ENCODE assay signal across 19 mouse cellular contexts in genomic region chr1:168312710-168313447, GRCm38 (mm10).
DNase-seq lines count a peak whose midpoint lies in the region; ATAC-seq and TF ChIP-seq lines count a peak whose summit lies in the region.
"Had no signal": no experiment of that assay in that cellular context is flagged by ENCODE, and none has a peak within 500 bp of the region (broad histone marks: within the 10 kb centered on the region; RNA-seq: fewer than 3 reads in every experiment).

No protein-coding gene starts in this region.

- no peaks in the 10 kb centered on the region for H3K27me3 ChIP-seq in heart, embryonic 11.5 days (ENCODE audit: control insufficient read depth, insufficient read depth, low read length)
- no peaks in the 10 kb centered on the region for H3K27me3 ChIP-seq in MEL (ENCODE audit: control insufficient read depth in 1 of 2, insufficient read depth in 2 of 2, low read length in 2 of 2)
- H3K27me3 ChIP-seq in intestine, embryonic 16.5 days (replicated peaks; ENCODE audit: control insufficient read depth, insufficient read depth, low read length), result no peaks in the 10 kb centered on the region
- H3K27me3 ChIP-seq in liver, postnatal 0 days (ENCODE audit: insufficient read depth, low read length), result no peaks in the 10 kb centered on the region
- H3K27me3 ChIP-seq in hindbrain, embryonic 10.5 days (ENCODE audit: insufficient read depth, poor library complexity, severe bottlenecking), result no peaks in the 10 kb centered on the region
- H3K27me3 ChIP-seq: forebrain, embryonic 15.5 days; hindbrain, embryonic 13.5 days had no signal

- TF ChIP-seq RAD21 in MEL (IDR thresholded peaks at IDR 0.05; ENCODE audit: low read depth, low read length), result no peak

- peak; percentile 86 for ATAC-seq in heart, embryonic 11.5 days (replicated peaks; ENCODE audit: insufficient number of reproducible peaks, low FRiP score, low TSS enrichment)
- ATAC-seq in intestine, embryonic 16.5 days, result peak; percentile 81
- peak; percentile 93 for ATAC-seq in liver, postnatal 0 days
- ATAC-seq: forebrain, embryonic 15.5 days had no signal

- H3K9me3 ChIP-seq in heart, embryonic 11.5 days (replicated peaks; ENCODE audit: control insufficient read depth, low read length), result no peaks in the 10 kb centered on the region
- no peaks in the 10 kb centered on the region for H3K9me3 ChIP-seq in MEL (replicated peaks; ENCODE audit: insufficient read depth, low read length)
- H3K9me3 ChIP-seq in intestine, embryonic 16.5 days (ENCODE audit: control insufficient read depth, low read length), result no peaks in the 10 kb centered on the region
- no peaks in the 10 kb centered on the region for H3K9me3 ChIP-seq in liver, postnatal 0 days (ENCODE audit: low read length)
- no peaks in the 10 kb centered on the region for H3K9me3 ChIP-seq in hindbrain, embryonic 10.5 days
- H3K9me3 ChIP-seq: forebrain, embryonic 15.5 days; hindbrain, embryonic 13.5 days; limb, embryonic 10.5 days had no signal

- no peak for DNase-seq in heart, postnatal 14 days
- DNase-seq in MEL (ENCODE audit: low read depth, low spot score) (no peak), adipocyte (ENCODE audit: low spot score) (no peak)
- DNase-seq in liver, postnatal 0 days, result no peak
- no peak for DNase-seq in hindbrain, embryonic 10.5 days (ENCODE audit: low spot score)
- DNase-seq in lung, postnatal 36 days, result no peak
- DNase-seq: cerebellum, adult 11 months; cerebellum, postnatal 36 days; lung, embryonic 14.5 days; thymus, postnatal 25 days had no signal

- H3K4me3 ChIP-seq in heart, embryonic 11.5 days (ENCODE audit: low read depth, low read length), result no peak overlapping the region
- H3K4me3 ChIP-seq in MEL (ENCODE audit: control insufficient read depth in 1 of 2, insufficient read depth in 1 of 2, low read depth in 2 of 2, low read length in 2 of 2), result no peak overlapping the region
- no peak overlapping the region for H3K4me3 ChIP-seq in intestine, embryonic 16.5 days (ENCODE audit: low read length)
- no peak overlapping the region for H3K4me3 ChIP-seq in liver, postnatal 0 days (ENCODE audit: low read depth, low read length)
- H3K4me3 ChIP-seq in hindbrain, embryonic 10.5 days, result no peak overlapping the region
- H3K4me3 ChIP-seq: forebrain, embryonic 15.5 days; hindbrain, embryonic 13.5 days; layer of hippocampus, adult 2 months; left cerebral cortex, adult 2 months; limb, embryonic 10.5 days had no signal

- 63% methylated on average over 7 of the region's 7 CpGs for WGBS in heart, embryonic 11.5 days (ENCODE audit: insufficient replicate concordance)
- 86% methylated on average over 7 of the region's 7 CpGs for WGBS in intestine, embryonic 16.5 days
- WGBS in liver, postnatal 0 days (ENCODE audit: insufficient replicate concordance), result 69% methylated on average over 7 of the region's 7 CpGs
- 90% methylated on average over 7 of the region's 7 CpGs for WGBS in hindbrain, embryonic 10.5 days

- H3K4me2 ChIP-seq in heart, embryonic 11.5 days, result no peak overlapping the region
- H3K4me2 ChIP-seq in intestine, embryonic 16.5 days (ENCODE audit: low read depth, low read length), result no peak overlapping the region
- H3K4me2 ChIP-seq in liver, postnatal 0 days (ENCODE audit: low read depth, low read length), result peak overlapping the region; percentile 49
- H3K4me2 ChIP-seq: forebrain, embryonic 15.5 days; hindbrain, embryonic 13.5 days; lung, embryonic 14.5 days had no signal

- H3K4me1 ChIP-seq in heart, embryonic 11.5 days (ENCODE audit: control insufficient read depth, insufficient read depth, low read length), result peaks cover 38% of the 10 kb centered on the region
- H3K4me1 ChIP-seq in MEL (ENCODE audit: control insufficient read depth in 1 of 2, insufficient read depth in 2 of 2, low read length in 2 of 2), result peaks cover 25 to 29% of the 10 kb centered on the region in 2 experiments
- peaks cover 12% of the 10 kb centered on the region for H3K4me1 ChIP-seq in intestine, embryonic 16.5 days (ENCODE audit: control insufficient read depth, insufficient read depth, low read length)
- peaks cover 29% of the 10 kb centered on the region for H3K4me1 ChIP-seq in liver, postnatal 0 days (ENCODE audit: insufficient read depth)
- peaks cover 31% of the 10 kb centered on the region for H3K4me1 ChIP-seq in hindbrain, embryonic 10.5 days (replicated peaks)

- intact Hi-C loops in heart, postnatal 14 days (cut with DNase I), result no loop called here

- H3K9ac ChIP-seq in heart, embryonic 11.5 days (ENCODE audit: low read depth, low read length), result no peak overlapping the region
- no peak overlapping the region for H3K9ac ChIP-seq in MEL (ENCODE audit: control insufficient read depth, low read depth, low read length, poor library complexity, severe bottlenecking)
- no peak overlapping the region for H3K9ac ChIP-seq in intestine, embryonic 16.5 days (ENCODE audit: low read depth, low read length)
- H3K9ac ChIP-seq in liver, postnatal 0 days (replicated peaks), result no peak overlapping the region
- H3K9ac ChIP-seq: forebrain, embryonic 15.5 days; hindbrain, embryonic 13.5 days; lung, embryonic 14.5 days had no signal

- no peak for TF ChIP-seq CTCF in MEL (IDR thresholded peaks at IDR 0.05 in 2 of 3, conservative IDR thresholded peaks at IDR 0.05 in 1 of 3; ENCODE audit: control insufficient read depth in 1 of 3, insufficient read depth in 1 of 3, low read depth in 2 of 3, low read length in 3 of 3, poor library complexity in 1 of 3, severe bottlenecking in 1 of 3)
- TF ChIP-seq CTCF in liver, postnatal 0 days (IDR thresholded peaks at IDR 0.05; ENCODE audit: low read depth), result no peak

- no peaks in the 10 kb centered on the region for H3K79me2 ChIP-seq in MEL (ENCODE audit: control insufficient read depth, insufficient read depth, low read length, poor library complexity)

- H3K36me3 ChIP-seq in heart, embryonic 11.5 days (ENCODE audit: control insufficient read depth, insufficient read depth, low read length), result no peaks in the 10 kb centered on the region
- peaks cover 0 to 29% of the 10 kb centered on the region in 2 experiments; a peak in 2 of 4 replicates for H3K36me3 ChIP-seq in MEL (ENCODE audit: control insufficient read depth in 1 of 2, insufficient read depth in 2 of 2, low read length in 2 of 2)
- H3K36me3 ChIP-seq in intestine, embryonic 16.5 days (ENCODE audit: control insufficient read depth, insufficient read depth, low read length), result no peaks in the 10 kb centered on the region
- H3K36me3 ChIP-seq in liver, postnatal 0 days (replicated peaks; ENCODE audit: insufficient read depth, low read length), result no peaks in the 10 kb centered on the region
- H3K36me3 ChIP-seq in hindbrain, embryonic 10.5 days, result 0 out of 2 replicates have a peak, but pooled peaks cover 4% of the 10 kb centered on the region
- H3K36me3 ChIP-seq: forebrain, embryonic 15.5 days; hindbrain, embryonic 13.5 days had no signal

- peak overlapping the region; percentile 77 for H3K27ac ChIP-seq in heart, embryonic 11.5 days (ENCODE audit: low read depth, low read length)
- 0 out of 2 replicates have a peak overlapping the region, but pooled peaks have one; percentile 9 for H3K27ac ChIP-seq in MEL (ENCODE audit: control insufficient read depth, low read depth, low read length)
- H3K27ac ChIP-seq in intestine, embryonic 16.5 days (ENCODE audit: low read length), result no peak overlapping the region
- peak overlapping the region; percentile 61; the same call in 1 of the 2 replicates for H3K27ac ChIP-seq in liver, postnatal 0 days (ENCODE audit: low read depth)
- no peak overlapping the region for H3K27ac ChIP-seq in hindbrain, embryonic 10.5 days
- H3K27ac ChIP-seq: forebrain, embryonic 15.5 days; hindbrain, embryonic 13.5 days; kidney, postnatal 0 days; layer of hippocampus, adult 2 months; left cerebral cortex, adult 2 months; limb, embryonic 10.5 days; macrophage had no signal

- TF ChIP-seq POLR2A in MEL (IDR thresholded peaks at IDR 0.05; ENCODE audit: control insufficient read depth in 1 of 2, insufficient read depth in 1 of 2, low read depth in 1 of 2, low read length in 2 of 2, poor library complexity in 1 of 2), result no peak

- peak; percentile 69 to 76 for TF ChIP-seq EP300 in MEL (IDR thresholded peaks at IDR 0.05; ENCODE audit: low read depth in 1 of 2, low read length in 2 of 2)
- peak; percentile 96 for TF ChIP-seq EP300 in liver, postnatal 0 days (IDR thresholded peaks at IDR 0.05; ENCODE audit: low read depth)

TF ChIP-seq in MEL, 35 proteins besides CTCF, POLR2A, EP300 and RAD21 (continues in another document):
- no peak for TF ChIP-seq CHD1 (IDR thresholded peaks at IDR 0.05; ENCODE audit: low read depth, low read length)
- TF ChIP-seq MXI1 (IDR thresholded peaks at IDR 0.05; ENCODE audit: low read depth, low read length), result no peak
- no peak for TF ChIP-seq MAZ (IDR thresholded peaks at IDR 0.05; ENCODE audit: low read depth, low read length)
- no peak for TF ChIP-seq TBP (IDR thresholded peaks at IDR 0.05; ENCODE audit: low read depth, low read length)
- TF ChIP-seq RCOR1 (IDR thresholded peaks at IDR 0.05; ENCODE audit: low read depth, low read length), result 0 out of 2 replicates have a peak, but pooled peaks have one; percentile 23
- no peak for TF ChIP-seq UBTF (IDR thresholded peaks at IDR 0.05; ENCODE audit: borderline replicate concordance, insufficient read depth, low read depth, low read length)
- no peak for TF ChIP-seq ETS1 (IDR thresholded peaks at IDR 0.05; ENCODE audit: low read depth, low read length)
- TF ChIP-seq ELF1 (IDR thresholded peaks at IDR 0.05; ENCODE audit: low read depth, low read length), result no peak
- TF ChIP-seq GATA1 (IDR thresholded peaks at IDR 0.05; ENCODE audit: low read depth, low read length), result peak; percentile 67
- no peak for TF ChIP-seq MAX (IDR thresholded peaks at IDR 0.05; ENCODE audit: low read length)
- no peak for TF ChIP-seq POLR2AphosphoS2 (IDR thresholded peaks at IDR 0.05; ENCODE audit: low read length)
- no peak for TF ChIP-seq CHD2 (IDR thresholded peaks at IDR 0.05; ENCODE audit: low read length)
- no peak for TF ChIP-seq E2F4 (IDR thresholded peaks at IDR 0.05; ENCODE audit: borderline replicate concordance, low read depth, low read length)
- no peak for TF ChIP-seq SMC3 (IDR thresholded peaks at IDR 0.05; ENCODE audit: low read depth, low read length)
- TF ChIP-seq USF1 (IDR thresholded peaks at IDR 0.05; ENCODE audit: low read depth, low read length), result no peak
- no peak for TF ChIP-seq POLR2AphosphoS5 (IDR thresholded peaks at IDR 0.05; ENCODE audit: borderline replicate concordance, low read depth, low read length)
- TF ChIP-seq TCF12 (IDR thresholded peaks at IDR 0.05; ENCODE audit: low read depth, low read length), result peak; percentile 79
- no peak for TF ChIP-seq KAT2A (conservative IDR thresholded peaks at IDR 0.05; ENCODE audit: low read depth, low read length)
- no peak for TF ChIP-seq MYC (IDR thresholded peaks at IDR 0.05; ENCODE audit: low read depth, low read length)
- peak; percentile 57 for TF ChIP-seq TAL1 (IDR thresholded peaks at IDR 0.05; ENCODE audit: low read length)
- no peak for TF ChIP-seq NELFE (IDR thresholded peaks at IDR 0.05; ENCODE audit: low read depth, low read length)
- no peak for TF ChIP-seq ZMIZ1 (IDR thresholded peaks at IDR 0.05; ENCODE audit: low read depth, low read length)
- no peak for TF ChIP-seq JUND (IDR thresholded peaks at IDR 0.05; ENCODE audit: low read depth, low read length)

Comparison
In these comparisons a context has a peak if more than half of its experiments do, and no peak if none do; other contexts are left out.
1. H3K27ac ChIP-seq: peak in heart, embryonic 11.5 days (single experiment), MEL (single experiment) and liver, postnatal 0 days (single experiment); none in intestine, embryonic 16.5 days (single experiment) and hindbrain, embryonic 10.5 days (single experiment).
2. Peak in every context shown above with its lines, with median percentiles within 50 percentile points of each other: ATAC-seq.